In the genomic region with DNA sequence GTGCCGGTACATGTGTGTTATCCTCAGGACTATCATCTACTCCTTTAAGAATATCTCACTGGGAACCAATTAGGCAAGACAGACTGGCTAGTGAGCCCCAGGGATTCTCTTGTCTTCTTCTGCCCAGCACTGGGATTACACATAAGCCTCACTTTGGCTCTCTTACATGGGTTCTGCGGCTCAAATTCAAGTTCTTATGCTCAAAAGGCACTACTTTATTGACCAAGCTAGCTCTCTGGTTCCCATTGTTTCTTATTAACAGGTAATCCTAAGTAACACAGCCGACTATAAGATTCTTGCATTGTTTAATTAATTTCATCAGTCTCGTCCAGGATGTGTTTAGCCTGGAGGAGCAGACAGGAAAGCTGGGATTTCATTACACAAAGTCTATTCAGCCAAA, we compare ENCODE assay signal across 20 mouse cellular contexts.
"Had no signal": no experiment of that assay in that cellular context is flagged by ENCODE, and none has a peak within 500 bp of the region (broad histone marks: within the 10 kb centered on the region; RNA-seq: fewer than 3 reads in every experiment).

No protein-coding gene starts in this region.

- H3K4me1 ChIP-seq: lung, embryonic 15.5 days; stomach, embryonic 15.5 days had no signal

- H3K27ac ChIP-seq: left cerebral cortex, adult 2 months; liver, embryonic 12.5 days; liver, embryonic 15.5 days; lung, embryonic 15.5 days; stomach, embryonic 15.5 days had no signal

- DNase-seq: kidney, adult 8-10 months; kidney, postnatal 10 days; kidney, postnatal 36 days; layer of hippocampus, postnatal 36 days; liver; lung, adult 18-20 months; lung, postnatal 10 days; lung, postnatal 36 days; right cerebral cortex, postnatal 25 days; spleen, adult 18-20 months; thymus, postnatal 25 days had no signal

- H3K4me3 ChIP-seq: kidney, embryonic 15.5 days; left cerebral cortex, adult 2 months; limb, embryonic 13.5 days; liver, embryonic 12.5 days; liver, embryonic 15.5 days; lung, embryonic 15.5 days; megakaryocyte, embryonic 14.5 days; midbrain, embryonic 12.5 days; stomach, embryonic 15.5 days had no signal

- ATAC-seq: liver, embryonic 12.5 days had no signal

- H3K27me3 ChIP-seq: kidney, embryonic 15.5 days; limb, embryonic 13.5 days; liver, embryonic 12.5 days; liver, embryonic 15.5 days; lung, embryonic 15.5 days; megakaryocyte, embryonic 14.5 days; midbrain, embryonic 12.5 days; stomach, embryonic 15.5 days had no signal

- H3K36me3 ChIP-seq: kidney, embryonic 15.5 days; limb, embryonic 13.5 days; liver, embryonic 12.5 days; liver, embryonic 15.5 days; lung, embryonic 15.5 days; midbrain, embryonic 12.5 days; stomach, embryonic 15.5 days had no signal

- H3K4me2 ChIP-seq: kidney, embryonic 15.5 days; limb, embryonic 13.5 days; liver, embryonic 12.5 days; liver, embryonic 15.5 days; lung, embryonic 15.5 days; midbrain, embryonic 12.5 days; stomach, embryonic 15.5 days had no signal

- H3K9me3 ChIP-seq: kidney, embryonic 15.5 days; limb, embryonic 13.5 days; liver, embryonic 12.5 days; liver, embryonic 15.5 days; lung, embryonic 15.5 days; megakaryocyte, embryonic 14.5 days; midbrain, embryonic 12.5 days; stomach, embryonic 15.5 days had no signal

- H3K9ac ChIP-seq: kidney, embryonic 15.5 days; limb, embryonic 13.5 days; liver, embryonic 12.5 days; liver, embryonic 15.5 days; lung, embryonic 15.5 days; midbrain, embryonic 12.5 days; stomach, embryonic 15.5 days had no signal
